Mouse (Mus musculus): ENCODE data around the gene Vipas39. TPM values are rescaled to one million over a fixed set of nuclear protein-coding genes. Genes with fewer than 3 reads are reported as not detected.
"Not testable (repeated sequence)": the region's sequence is repeated elsewhere in the genome, so short reads cannot be mapped to it uniquely, and the experiment has no call there.

Vipas39 gene
- polyA plus RNA-seq, 1 experiment from 2014 or later: 42.4 TPM

- ATAC-seq (ENCODE audit: insufficient read depth) (no peak), DNase-seq (no peak)
- H3K4me2 ChIP-seq: no peak overlapping the region
- H3K4me3 ChIP-seq (ENCODE audit: low read depth, low read length): no peak overlapping the region
- H3K27me3 ChIP-seq (ENCODE audit: insufficient read depth, low read length): no peaks in the 10 kb centered on the region
- TF ChIP-seq CTCF (IDR thresholded peaks at IDR 0.05; ENCODE audit: low read depth): no peak
- no peak overlapping the region for H3K27ac ChIP-seq (ENCODE audit: low read depth)
- no peak overlapping the region for H3K9ac ChIP-seq
- no peaks in the 10 kb centered on the region for H3K9me3 ChIP-seq (ENCODE audit: low read depth, low read length)
- H3K36me3 ChIP-seq (ENCODE audit: insufficient read depth): no peaks in the 10 kb centered on the region
- H3K4me1 ChIP-seq (ENCODE audit: insufficient read depth): no peaks in the 10 kb centered on the region
Observed at GRCm38 (mm10) chr12:87217596-87217995, 48.5 kb downstream of the Vipas39 start.

GRCm38 (mm10) chr12:87216053-87216452 lies 50.0 kb downstream of the Vipas39 start:
- H3K27me3 ChIP-seq (ENCODE audit: insufficient read depth, low read length): no peaks in the 10 kb centered on the region
- H3K9ac ChIP-seq: no peak overlapping the region
- no peaks in the 10 kb centered on the region for H3K4me1 ChIP-seq (ENCODE audit: insufficient read depth)
- H3K4me3 ChIP-seq (ENCODE audit: low read depth, low read length): no peak overlapping the region
- TF ChIP-seq CTCF (IDR thresholded peaks at IDR 0.05; ENCODE audit: low read depth): no peak
- ATAC-seq (ENCODE audit: insufficient read depth) (no peak), DNase-seq (no peak)
- no peaks in the 10 kb centered on the region for H3K9me3 ChIP-seq (ENCODE audit: low read depth, low read length)
- H3K36me3 ChIP-seq (ENCODE audit: insufficient read depth): no peaks in the 10 kb centered on the region
- H3K4me2 ChIP-seq: no peak overlapping the region
- WGBS: 58% methylated on average over 2 of the region's 2 CpGs
- no peak overlapping the region for H3K27ac ChIP-seq (ENCODE audit: low read depth)

- TF ChIP-seq CTCF (IDR thresholded peaks at IDR 0.05; ENCODE audit: low read depth): no peak
- H3K4me1 ChIP-seq (ENCODE audit: insufficient read depth): no peaks in the 10 kb centered on the region
- H3K27ac ChIP-seq (ENCODE audit: low read depth): no peak overlapping the region
- ATAC-seq (ENCODE audit: insufficient read depth) (no peak), DNase-seq (no peak)
- H3K9ac ChIP-seq: no peak overlapping the region
- H3K4me3 ChIP-seq (ENCODE audit: low read depth, low read length): no peak overlapping the region
- WGBS: 39% methylated on average over 2 of the region's 2 CpGs
- H3K36me3 ChIP-seq (ENCODE audit: insufficient read depth): no peaks in the 10 kb centered on the region
- no peaks in the 10 kb centered on the region for H3K27me3 ChIP-seq (ENCODE audit: insufficient read depth, low read length)
- no peak overlapping the region for H3K4me2 ChIP-seq
- H3K9me3 ChIP-seq (ENCODE audit: low read depth, low read length): no peaks in the 10 kb centered on the region
Observed at GRCm38 (mm10) chr12:87212844-87213606, 53.0 kb downstream of the Vipas39 start.

GRCm38 (mm10) chr12:87205789-87206188 lies 60.3 kb downstream of the Vipas39 start:
- H3K27me3 ChIP-seq (ENCODE audit: insufficient read depth, low read length); H3K4me2 ChIP-seq: not testable (repeated sequence)

GRCm38 (mm10) chr12:87201694-87202093 lies 64.4 kb downstream of the Vipas39 start:
- DNase-seq: no peak

More at GRCm38 (mm10) chr12:87205789-87206188, 60.3 kb downstream of the Vipas39 start:
- H3K36me3 ChIP-seq (ENCODE audit: insufficient read depth); H3K9me3 ChIP-seq (ENCODE audit: low read depth, low read length); H3K27ac ChIP-seq (ENCODE audit: low read depth); H3K9ac ChIP-seq; DNase-seq; H3K4me3 ChIP-seq (ENCODE audit: low read depth, low read length); H3K4me1 ChIP-seq (ENCODE audit: insufficient read depth); ATAC-seq (ENCODE audit: insufficient read depth): not testable (repeated sequence)
- 90% methylated on average over 5 of the region's 5 CpGs for WGBS

GRCm38 (mm10) chr12:87199973-87200586 lies 66.0 kb downstream of the Vipas39 start, which contains the start of gene Tmed8:
Gene Tmed8, minus strand, starts transcription at chr12:87200454.
- no peaks in the 10 kb centered on the region for H3K4me1 ChIP-seq (ENCODE audit: insufficient read depth)
- H3K27ac ChIP-seq (ENCODE audit: low read depth): peak within 1 kb of the TSS; percentile 76
- peak within 1 kb of the TSS; percentile 87 for H3K4me2 ChIP-seq
- H3K27me3 ChIP-seq (ENCODE audit: insufficient read depth, low read length): no peaks in the 10 kb centered on the region
- peak; percentile 91 for DNase-seq
- WGBS: under 1% methylated on average over 70 of the region's 70 CpGs
- no peak for TF ChIP-seq CTCF (IDR thresholded peaks at IDR 0.05; ENCODE audit: low read depth)
- peak within 1 kb of the TSS; percentile 85 for H3K4me3 ChIP-seq (ENCODE audit: low read depth, low read length)
- peak within 1 kb of the TSS; percentile 87 for H3K9ac ChIP-seq
- peak; percentile 97 for ATAC-seq (ENCODE audit: insufficient read depth)
- H3K36me3 ChIP-seq (ENCODE audit: insufficient read depth): no peaks in the 10 kb centered on the region
- no peaks in the 10 kb centered on the region for H3K9me3 ChIP-seq (ENCODE audit: low read depth, low read length)

More at GRCm38 (mm10) chr12:87201694-87202093, 64.4 kb downstream of the Vipas39 start:
- Histone ChIP-seq H3K4me3 (ENCODE audit: low read depth, low read length) (no peak overlapping the region), H3K27ac (ENCODE audit: low read depth) (no peak overlapping the region), H3K9me3 (ENCODE audit: low read depth, low read length) (no peaks in the 10 kb centered on the region), H3K27me3 (ENCODE audit: insufficient read depth, low read length) (no peaks in the 10 kb centered on the region), H3K9ac (no peak overlapping the region), H3K4me1 (ENCODE audit: insufficient read depth) (no peaks in the 10 kb centered on the region), H3K4me2 (no peak overlapping the region), H3K36me3 (ENCODE audit: insufficient read depth) (no peaks in the 10 kb centered on the region)
- no peak for TF ChIP-seq CTCF (IDR thresholded peaks at IDR 0.05; ENCODE audit: low read depth)
- ATAC-seq (ENCODE audit: insufficient read depth): no peak
- 59% methylated on average over 5 of the region's 5 CpGs for WGBS

- TF ChIP-seq CTCF (IDR thresholded peaks at IDR 0.05; ENCODE audit: low read depth): no peak
- under 1% methylated on average over 38 of the region's 38 CpGs for WGBS
- H3K27ac ChIP-seq (ENCODE audit: low read depth): peak within 1 kb of the TSS; percentile 76
- peak; percentile 67 for ATAC-seq (ENCODE audit: insufficient read depth)
- peak within 1 kb of the TSS; percentile 85 for H3K4me3 ChIP-seq (ENCODE audit: low read depth, low read length)
- no peaks in the 10 kb centered on the region for H3K9me3 ChIP-seq (ENCODE audit: low read depth, low read length)
- H3K27me3 ChIP-seq (ENCODE audit: insufficient read depth, low read length): no peaks in the 10 kb centered on the region
- H3K4me1 ChIP-seq (ENCODE audit: insufficient read depth): no peaks in the 10 kb centered on the region
- peak within 1 kb of the TSS; percentile 87 for H3K9ac ChIP-seq
- H3K4me2 ChIP-seq: peak within 1 kb of the TSS; percentile 87
- peak; percentile 71 for DNase-seq
- no peaks in the 10 kb centered on the region for H3K36me3 ChIP-seq (ENCODE audit: insufficient read depth)
Observed at GRCm38 (mm10) chr12:87199206-87199972, 66.7 kb downstream of the Vipas39 start, which contains the start of gene Samd15. Gene Samd15, plus strand, starts transcription at chr12:87199723.

All from lung, embryonic 14.5 days (tissue).